Mouse (Mus musculus) embryonic fibroblast, embryonic 13.5 days (primary cell): Measurements from ENCODE around the gene Oxgr1.

Experiments used
- CTCF ChIP-seq: IDR thresholded peaks from 2 replicates; pipeline ENCODE4 v1.5.1; 2011; ENCODE audit warnings: mild to moderate bottlenecking, control low read depth, low read length, moderate library complexity, borderline replicate concordance; ENCODE audit not compliant: insufficient read depth
- POLR2A ChIP-seq: IDR thresholded peaks from 2 replicates; pipeline ENCODE4 v1.6.1; 2011; ENCODE audit warnings: low read depth, mild to moderate bottlenecking, control low read depth, low read length, moderate library complexity

DNA sequence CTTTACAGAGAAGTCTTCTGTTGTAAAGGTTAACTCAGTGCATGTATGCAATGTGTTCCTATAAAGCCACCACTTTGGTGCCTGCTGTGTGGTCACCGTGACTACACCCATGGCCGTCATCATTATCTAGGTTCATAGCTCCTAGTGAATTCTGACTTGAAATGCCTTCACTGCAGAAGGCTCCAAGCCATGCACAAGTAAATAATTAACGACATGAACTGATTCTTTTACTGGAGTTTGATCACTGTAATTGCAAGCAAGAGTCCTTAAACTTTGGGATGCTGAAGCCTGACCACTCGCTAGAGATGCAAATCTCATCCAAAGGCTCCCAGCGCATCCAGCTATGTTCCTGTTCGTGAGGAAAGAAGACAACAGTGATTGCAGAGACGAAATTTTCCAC, 38.6 kb downstream of the Oxgr1 start:
- no peak for TF ChIP-seq CTCF
- TF ChIP-seq POLR2A, result no peak
